Comparison of ENCODE assay signal across 10 mouse cellular contexts in genomic region chr8:85014431-85014830, GRCm38 (mm10). TPM values are rescaled to one million over a fixed set of nuclear protein-coding genes. Genes with fewer than 3 reads are reported as not detected.
DNase-seq lines count a peak whose midpoint lies in the region; ATAC-seq and TF ChIP-seq lines count a peak whose summit lies in the region.
"Had no signal": no experiment of that assay in that cellular context is flagged by ENCODE, and none has a peak within 500 bp of the region (broad histone marks: within the 10 kb centered on the region; RNA-seq: fewer than 3 reads in every experiment).

TSS of gene Best2 (minus strand) at chr8:85014531.

- ATAC-seq in kidney, postnatal 0 days (replicated peaks; ENCODE audit: low FRiP score, low read depth): no peak
- ATAC-seq in embryonic facial prominence, embryonic 13.5 days (ENCODE audit: insufficient number of reproducible peaks, insufficient read depth, low FRiP score, low TSS enrichment, low read depth): no peak
- no peak for ATAC-seq in intestine, embryonic 15.5 days
- ATAC-seq in erythroblast, adult 5-6 weeks (replicated peaks; ENCODE audit: low FRiP score, poor library complexity, severe bottlenecking): no peak

- H3K27me3 ChIP-seq in kidney, postnatal 0 days (ENCODE audit: insufficient read depth, low read length): peaks cover 6% of the 10 kb centered on the region; the same call in 1 of the 2 replicates
- peaks cover 47% of the 10 kb centered on the region for H3K27me3 ChIP-seq in embryonic facial prominence, embryonic 13.5 days
- peaks cover 28% of the 10 kb centered on the region for H3K27me3 ChIP-seq in intestine, embryonic 15.5 days (replicated peaks)
- peaks cover 14% of the 10 kb centered on the region for H3K27me3 ChIP-seq in myocyte (ENCODE audit: control insufficient read depth, insufficient read depth, insufficient read length)

- H3K27ac ChIP-seq in kidney, postnatal 0 days: no peak within 1 kb of the TSS
- H3K27ac ChIP-seq in embryonic facial prominence, embryonic 13.5 days: no peak within 1 kb of the TSS
- H3K27ac ChIP-seq in intestine, embryonic 15.5 days: no peak within 1 kb of the TSS

- no peak within 1 kb of the TSS; the same call in 1 of the 2 replicates for H3K9ac ChIP-seq in kidney, postnatal 0 days (ENCODE audit: low read depth, low read length)
- peak within 1 kb of the TSS; percentile 57; the same call in 1 of the 2 replicates for H3K9ac ChIP-seq in embryonic facial prominence, embryonic 13.5 days
- peak within 1 kb of the TSS; percentile 34; the same call in 1 of the 2 replicates for H3K9ac ChIP-seq in intestine, embryonic 15.5 days

- H3K36me3 ChIP-seq in kidney, postnatal 0 days (ENCODE audit: insufficient read depth, low read length): peaks cover 18% of the 10 kb centered on the region
- H3K36me3 ChIP-seq in embryonic facial prominence, embryonic 13.5 days: peaks cover 27% of the 10 kb centered on the region
- peaks cover 7% of the 10 kb centered on the region; the same call in 1 of the 2 replicates for H3K36me3 ChIP-seq in intestine, embryonic 15.5 days
- H3K36me3 ChIP-seq in myocyte (ENCODE audit: control insufficient read depth, insufficient read depth): peaks cover 3% of the 10 kb centered on the region

- no peak within 1 kb of the TSS for H3ac ChIP-seq in myocyte (ENCODE audit: control insufficient read depth, insufficient read length)

- 51% methylated on average over 2 of the region's 2 CpGs for WGBS in kidney, postnatal 0 days
- 42% methylated on average over 2 of the region's 2 CpGs for WGBS in embryonic facial prominence, embryonic 13.5 days
- 38% methylated on average over 2 of the region's 2 CpGs for WGBS in intestine, embryonic 15.5 days

- TF ChIP-seq POLR2A in myocyte (IDR thresholded peaks at IDR 0.05; ENCODE audit: insufficient read length, low read depth): no peak

- no peaks in the 10 kb centered on the region; the same call in 1 of the 2 replicates for H3K4me1 ChIP-seq in kidney, postnatal 0 days (replicated peaks; ENCODE audit: insufficient read depth, low read length)
- peaks cover 5% of the 10 kb centered on the region; the same call in 1 of the 2 replicates for H3K4me1 ChIP-seq in embryonic facial prominence, embryonic 13.5 days
- peaks cover 5% of the 10 kb centered on the region; the same call in 1 of the 2 replicates for H3K4me1 ChIP-seq in intestine, embryonic 15.5 days (replicated peaks)

- peak within 1 kb of the TSS; percentile 13; the same call in 1 of the 2 replicates for H3K4me3 ChIP-seq in kidney, postnatal 0 days (replicated peaks; ENCODE audit: low read depth, low read length)
- peak within 1 kb of the TSS; percentile 36 for H3K4me3 ChIP-seq in embryonic facial prominence, embryonic 13.5 days
- peak within 1 kb of the TSS; percentile 34 for H3K4me3 ChIP-seq in intestine, embryonic 15.5 days (replicated peaks)
- H3K4me3 ChIP-seq in myocyte: no peak within 1 kb of the TSS

- H3K4me2 ChIP-seq in kidney, postnatal 0 days (ENCODE audit: low read length): peak within 1 kb of the TSS; percentile 54
- peak within 1 kb of the TSS; percentile 70 for H3K4me2 ChIP-seq in embryonic facial prominence, embryonic 13.5 days
- peak within 1 kb of the TSS; percentile 81 for H3K4me2 ChIP-seq in intestine, embryonic 15.5 days (replicated peaks)
- peak within 1 kb of the TSS; percentile 38 for H3K4me2 ChIP-seq in myocyte (ENCODE audit: low read depth)

- no peaks in the 10 kb centered on the region for H3K79me2 ChIP-seq in myocyte (ENCODE audit: control insufficient read depth, insufficient read depth)

- DNase-seq in kidney, postnatal 0 days (ENCODE audit: low spot score): no peak
- no peak for DNase-seq in kidney, postnatal 36 days
- DNase-seq in cerebellum, postnatal 10 days: no peak
- DNase-seq in kidney, postnatal 4 days: no peak
- DNase-seq: cerebellum, postnatal 14 days; layer of hippocampus, adult 9-11 months had no signal

- no peaks in the 10 kb centered on the region for H3K9me3 ChIP-seq in kidney, postnatal 0 days (replicated peaks; ENCODE audit: low read length)
- H3K9me3 ChIP-seq in embryonic facial prominence, embryonic 13.5 days: no peaks in the 10 kb centered on the region
- no peaks in the 10 kb centered on the region for H3K9me3 ChIP-seq in intestine, embryonic 15.5 days

- no peak for TF ChIP-seq CTCF in kidney, postnatal 0 days (IDR thresholded peaks at IDR 0.05; ENCODE audit: low read depth)

TF ChIP-seq in myocyte, 11 proteins besides CTCF, POLR2A, EP300 and RAD21:
- TF ChIP-seq CEBPB (IDR thresholded peaks at IDR 0.05; ENCODE audit: insufficient read depth, poor library complexity, severe bottlenecking): no peak
- no peak for TF ChIP-seq TCF3 (IDR thresholded peaks at IDR 0.05; ENCODE audit: insufficient read length, low read depth)
- no peak for TF ChIP-seq SRF (IDR thresholded peaks at IDR 0.05; ENCODE audit: control insufficient read depth, insufficient read length, low read depth)
- TF ChIP-seq MYOD1 (IDR thresholded peaks at IDR 0.05; ENCODE audit: control insufficient read depth in 1 of 3, insufficient read length in 2 of 3, low read depth in 2 of 3): no peak
- no peak for TF ChIP-seq MAX (IDR thresholded peaks at IDR 0.05; ENCODE audit: low read depth)
- no peak for TF ChIP-seq USF1 (IDR thresholded peaks at IDR 0.05; ENCODE audit: low read depth)
- TF ChIP-seq MYOG (IDR thresholded peaks at IDR 0.05; ENCODE audit: control insufficient read depth in 1 of 3, insufficient read depth in 1 of 3, insufficient read length in 2 of 3, low read depth in 2 of 3): no peak
- no peak for TF ChIP-seq REST (IDR thresholded peaks at IDR 0.05; ENCODE audit: insufficient read depth, insufficient read length)
- TF ChIP-seq TCF12 (IDR thresholded peaks at IDR 0.05; ENCODE audit: insufficient read depth, poor library complexity, severe bottlenecking): no peak

RNA-seq across cellular contexts. Expression of gene Best2, which starts in this region (rescaled TPM):
- polyA plus RNA-seq in kidney, postnatal 0 days (2015; fragmentation: Nextera tagmentation; extraction: Ambion mirVana): not detected in 2 replicates
- polyA plus RNA-seq in embryonic facial prominence, embryonic 13.5 days (2015; fragmentation: Nextera tagmentation; extraction: Ambion mirVana): 0.14 TPM in 1 of 2 replicates, not detected in the other
- 0.14 and 0.76 TPM in 2 replicates for polyA plus RNA-seq in intestine, embryonic 15.5 days (2015; fragmentation: Nextera tagmentation; extraction: Ambion mirVana)
- polyA plus RNA-seq in myocyte (2012; fragmentation: generic; extraction: Trizol): not detected
- not detected in 2 replicates for total RNA-seq in erythroblast, adult 5-6 weeks (2015; ENCODE audit: low replicate concordance)
- total RNA-seq in erythroblast, adult 5-6 weeks (2017; ENCODE audit: low replicate concordance): not detected in 2 replicates
